Mouse (Mus musculus): ENCODE measurements around the gene Dbr1.
"Not testable (repeated sequence)": the region's sequence is repeated elsewhere in the genome, so short reads cannot be mapped to it uniquely, and the experiment has no call there.

Dbr1 gene

DNA sequence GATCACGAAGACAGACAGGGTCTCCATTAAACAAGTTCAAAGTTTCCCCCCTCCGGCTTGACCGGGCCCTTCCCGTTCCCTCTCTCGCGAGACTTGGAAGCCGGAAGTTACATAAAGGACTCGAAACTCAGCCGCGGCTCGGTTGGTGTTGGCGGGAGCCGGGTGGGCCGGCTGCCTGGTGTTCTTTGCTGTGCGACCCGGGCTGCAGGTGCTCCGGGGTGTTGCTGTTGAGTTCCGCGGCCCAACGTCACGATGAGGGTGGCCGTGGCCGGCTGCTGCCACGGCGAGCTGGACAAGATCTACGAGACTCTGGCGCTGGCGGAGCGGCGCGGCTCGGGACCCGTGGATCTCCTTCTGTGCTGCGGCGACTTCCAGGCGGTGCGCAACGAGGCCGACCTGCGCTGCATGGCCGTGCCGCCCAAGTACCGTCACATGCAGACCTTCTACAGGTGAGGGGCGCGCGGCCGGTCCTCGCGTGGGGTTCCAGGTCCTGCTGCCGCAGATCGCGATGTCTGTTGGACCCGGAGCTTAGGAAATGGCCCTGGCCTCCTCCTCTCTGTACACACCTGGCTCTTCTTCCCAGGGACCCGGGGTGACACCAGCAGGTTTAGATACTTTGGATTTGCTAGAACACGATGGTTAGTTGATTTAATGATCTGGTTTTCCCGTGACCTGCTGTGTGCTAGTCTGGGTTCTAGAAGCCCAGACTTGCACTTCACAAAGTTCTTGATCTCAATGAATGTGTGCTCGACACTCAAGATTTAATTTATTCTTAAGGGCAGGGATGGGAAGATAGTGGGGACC is at the start of gene Dbr1:
Gene Dbr1 (plus strand): TSS at position 123 of the 804 bp plus-strand sequence.
- DNase-seq, result peak; percentile 93

DNA sequence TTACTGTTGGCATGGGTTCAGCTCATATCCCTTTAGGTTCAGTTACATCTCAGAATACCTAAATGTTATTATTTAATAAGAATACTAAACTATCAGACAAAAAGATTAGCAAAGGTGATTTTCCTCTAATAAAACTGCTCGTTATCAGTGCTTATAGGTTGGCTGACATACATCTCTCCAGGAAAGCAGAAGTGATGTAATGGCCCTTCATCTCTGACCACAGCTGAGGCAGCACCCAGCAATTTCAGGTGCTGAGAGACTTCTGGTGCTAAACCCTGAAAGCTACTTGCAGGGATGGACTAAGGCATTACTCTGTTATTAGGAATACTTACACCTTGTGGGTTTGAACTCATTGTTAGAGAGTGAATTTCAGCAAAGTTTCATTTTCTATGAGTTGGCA is 43.7 kb upstream of the Dbr1 start:
- DNase-seq, result no peak

DNA sequence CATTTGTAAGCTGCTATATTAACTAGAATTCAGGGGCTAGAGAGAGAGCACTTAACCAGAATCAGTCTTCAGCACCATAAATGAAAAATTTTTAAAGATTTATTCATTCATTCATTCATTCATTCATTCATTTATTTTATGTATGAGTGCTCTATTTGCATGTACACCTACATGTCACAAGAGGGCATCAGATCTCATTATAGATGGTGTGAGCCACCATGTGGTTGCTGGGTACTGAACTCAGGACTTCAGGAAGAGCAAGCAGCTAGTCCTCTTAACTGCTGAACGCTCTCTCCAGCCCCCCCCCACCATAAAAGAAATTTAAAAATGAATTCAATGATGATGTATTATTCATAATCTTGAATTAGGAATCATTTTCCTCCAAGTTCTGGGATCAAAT is 29.3 kb upstream of the Dbr1 start:
- DNase-seq, result no peak

DNA sequence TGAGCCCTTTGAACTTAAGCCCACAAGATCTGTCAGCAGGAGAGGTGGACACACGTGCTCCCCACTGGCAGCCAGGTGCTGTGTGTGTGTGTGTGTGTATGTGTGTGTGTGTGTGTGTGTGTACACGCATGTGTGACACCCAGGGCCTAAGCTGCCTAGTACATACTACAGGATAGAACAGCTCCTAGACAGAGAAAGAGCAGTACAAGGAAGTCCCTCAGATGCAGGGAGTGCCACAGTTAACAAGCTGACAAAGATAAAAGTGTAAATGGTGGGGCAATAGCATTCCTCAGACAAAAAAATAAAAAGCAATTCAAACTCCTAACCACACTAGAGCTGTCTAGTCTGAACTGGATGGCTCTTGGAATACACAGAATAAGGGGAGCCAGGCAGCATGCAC is 23.5 kb upstream of the Dbr1 start:
- DNase-seq, result no peak

DNA sequence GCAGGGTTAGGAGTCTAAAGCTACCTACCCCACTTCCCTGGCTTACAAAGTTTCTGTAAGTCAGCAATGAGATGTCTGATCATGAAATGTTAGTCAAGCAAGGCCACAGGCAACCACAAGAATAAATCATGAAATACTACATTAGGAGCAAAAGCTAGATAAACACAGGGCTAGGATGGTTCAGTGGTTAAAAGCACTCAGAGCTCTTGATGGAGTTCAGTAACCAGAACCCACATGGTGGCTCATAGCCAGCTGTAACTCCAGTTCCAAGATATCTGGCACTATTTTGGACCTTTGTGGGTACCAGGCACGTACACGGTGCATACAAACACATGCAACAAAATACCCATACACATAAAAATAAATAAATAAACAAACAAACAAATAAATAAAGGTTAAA is 22.6 kb upstream of the Dbr1 start:
- no peak for DNase-seq

DNA sequence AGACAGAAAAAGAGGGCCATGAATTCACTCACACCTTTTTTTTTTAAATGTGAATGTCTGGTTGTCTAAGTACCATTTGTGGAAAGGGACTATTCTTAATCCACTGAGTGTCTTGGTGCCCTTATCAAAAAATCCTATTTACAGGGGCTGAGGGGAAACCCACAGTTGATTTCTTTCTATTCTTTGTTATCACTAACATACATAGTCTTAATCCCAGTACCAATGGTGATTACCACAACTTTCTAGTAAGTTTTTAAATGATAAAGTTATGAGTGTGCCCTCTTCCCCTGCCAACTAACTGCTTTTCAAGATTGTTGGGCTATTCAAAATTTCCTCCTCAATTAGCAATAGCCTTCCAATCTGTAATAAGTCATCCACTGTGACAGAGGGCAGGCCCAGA is 21.5 kb upstream of the Dbr1 start:
- DNase-seq, result no peak

DNA sequence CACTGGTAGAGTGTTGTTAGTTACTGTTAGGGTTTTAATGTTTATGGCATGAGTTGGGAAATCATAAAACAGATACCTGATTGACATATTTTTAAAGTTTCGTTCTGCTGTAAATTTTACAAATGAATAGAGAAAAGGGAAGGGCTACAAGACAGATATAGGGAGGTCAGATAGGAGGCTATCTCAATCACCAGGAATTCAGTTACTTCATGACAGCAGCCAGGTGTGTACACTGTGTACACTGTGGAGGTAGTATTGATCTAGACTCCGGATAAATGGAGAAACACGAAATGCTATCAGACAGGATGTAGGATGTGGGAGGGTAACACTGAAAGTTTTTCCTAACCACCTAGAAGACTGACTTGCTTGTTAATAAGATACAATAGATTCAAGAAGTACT is 20.3 kb upstream of the Dbr1 start:
- DNase-seq, result no peak

DNA sequence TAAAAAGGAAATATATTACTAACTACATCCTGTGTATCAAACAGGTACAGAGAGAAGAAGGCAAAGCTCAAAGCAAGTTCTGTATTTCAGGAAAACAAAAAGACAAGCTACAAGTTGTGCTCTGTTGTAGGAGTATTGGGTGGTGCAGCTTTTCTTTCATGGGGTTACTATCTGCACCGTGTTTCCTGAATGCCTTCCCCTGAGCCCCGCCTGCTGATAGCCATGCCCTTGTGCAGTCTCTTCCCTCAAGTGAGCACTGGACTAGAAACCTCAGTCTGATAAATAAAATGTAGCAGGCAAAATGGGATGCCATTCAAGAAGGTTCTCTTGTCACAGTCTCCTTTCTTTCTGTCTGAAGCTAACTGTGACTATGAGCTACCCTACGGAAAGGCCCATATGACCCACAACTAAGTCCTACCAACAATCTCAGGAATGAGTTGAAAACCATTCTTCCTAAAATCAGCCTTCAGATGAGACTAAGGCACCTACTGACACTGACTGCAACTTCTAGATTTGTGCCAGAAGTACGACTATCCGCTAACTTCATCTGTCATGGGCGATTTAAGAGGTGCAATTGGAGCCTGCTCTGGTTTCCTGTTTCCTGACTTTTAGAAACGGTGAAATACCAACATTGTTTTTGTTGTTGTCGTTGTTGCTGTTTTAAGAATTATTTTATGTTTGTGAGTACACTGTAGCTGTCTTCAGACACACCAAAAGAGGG is 17.9 kb upstream of the Dbr1 start:
- DNase-seq, result no peak

DNA sequence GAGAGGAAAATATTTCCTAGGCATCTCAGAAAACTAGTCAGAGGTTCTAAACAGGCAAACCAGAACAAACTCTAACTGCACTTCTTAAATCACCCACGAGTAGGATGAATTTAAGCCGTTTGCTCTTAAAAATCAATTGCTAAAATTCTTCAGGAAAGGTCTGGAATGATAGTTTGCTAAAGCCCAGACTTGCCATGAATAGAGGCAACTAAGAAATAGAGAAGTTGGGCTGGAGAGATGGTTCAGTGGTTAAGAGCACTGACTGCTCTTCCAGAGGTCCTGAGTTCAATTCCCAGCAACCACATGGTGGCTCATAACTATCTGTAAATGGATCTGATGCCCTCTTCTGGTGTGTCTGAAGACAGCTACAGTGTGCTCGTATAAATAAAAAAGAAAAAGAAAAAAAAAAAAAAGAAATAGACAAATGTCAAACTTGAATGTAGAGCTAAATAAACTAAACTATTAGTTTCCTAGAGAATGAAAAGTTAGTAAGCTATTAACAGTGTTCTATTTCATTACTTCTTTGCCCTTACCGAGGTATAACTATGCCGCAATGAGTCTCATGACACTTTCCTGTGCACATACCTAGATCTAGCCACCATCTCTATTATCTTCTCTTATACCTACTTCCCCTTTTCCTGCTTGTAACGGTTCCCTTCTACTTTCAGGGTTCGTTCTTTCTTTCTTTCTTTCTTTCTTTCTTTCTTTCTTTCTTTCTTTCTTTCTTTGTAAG is 16.6 kb upstream of the Dbr1 start:
- no peak for DNase-seq

DNA sequence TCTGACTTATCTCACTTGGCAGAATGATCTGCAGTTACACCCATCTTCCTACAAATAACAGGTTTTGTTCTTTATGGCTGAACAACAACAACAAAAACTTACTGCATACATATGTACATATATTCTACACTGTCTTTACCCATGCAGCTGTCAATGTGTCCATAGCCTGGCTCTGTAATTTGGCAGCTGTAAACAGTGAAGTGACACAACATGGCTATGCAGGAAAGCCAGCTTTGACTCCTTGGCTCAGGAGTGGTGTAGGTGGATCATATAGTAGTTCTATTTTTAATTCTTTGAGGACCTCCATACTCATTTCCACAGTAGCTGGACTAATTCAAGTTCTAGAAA is 16.1 kb upstream of the Dbr1 start:
- DNase-seq, result no peak

DNA sequence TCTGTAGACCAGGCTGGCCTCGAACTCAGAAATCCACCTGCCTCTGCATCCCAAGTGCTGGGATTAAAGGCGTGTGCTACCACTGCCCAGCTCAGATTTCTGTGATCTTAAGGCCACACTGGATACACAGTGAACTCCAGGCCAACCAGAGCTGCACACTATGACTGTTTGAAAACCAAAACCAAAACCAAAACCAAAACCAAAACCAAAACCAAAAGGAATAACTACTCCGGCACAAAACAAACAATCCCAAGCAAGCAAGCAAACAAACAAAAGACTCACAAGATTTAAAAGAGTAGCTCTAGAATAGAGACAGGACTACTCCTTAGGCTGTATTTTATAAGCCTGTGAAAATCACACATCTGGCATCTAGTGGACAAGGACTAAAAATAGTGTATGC is 15.2 kb upstream of the Dbr1 start:
- no peak for DNase-seq

DNA sequence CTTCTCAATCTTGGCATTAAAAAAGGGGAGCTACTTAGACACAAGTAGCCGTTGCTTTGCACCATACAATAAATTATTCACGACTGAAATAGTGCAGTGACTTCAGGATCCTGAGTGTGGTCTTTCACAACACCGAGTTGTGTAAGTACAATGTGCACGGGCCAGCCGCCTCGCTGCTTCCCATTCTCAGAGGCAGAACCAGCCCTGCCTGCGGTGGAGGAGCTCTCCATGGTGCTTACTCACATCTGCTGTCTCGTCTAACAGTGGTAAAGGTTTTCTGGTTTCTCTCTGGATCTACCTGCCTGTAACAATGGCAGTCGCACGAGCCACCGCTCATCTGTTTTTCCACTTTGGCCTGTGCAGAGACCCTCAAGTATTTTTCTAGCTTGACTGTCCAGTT is 11.9 kb upstream of the Dbr1 start:
- DNase-seq, result no peak

DNA sequence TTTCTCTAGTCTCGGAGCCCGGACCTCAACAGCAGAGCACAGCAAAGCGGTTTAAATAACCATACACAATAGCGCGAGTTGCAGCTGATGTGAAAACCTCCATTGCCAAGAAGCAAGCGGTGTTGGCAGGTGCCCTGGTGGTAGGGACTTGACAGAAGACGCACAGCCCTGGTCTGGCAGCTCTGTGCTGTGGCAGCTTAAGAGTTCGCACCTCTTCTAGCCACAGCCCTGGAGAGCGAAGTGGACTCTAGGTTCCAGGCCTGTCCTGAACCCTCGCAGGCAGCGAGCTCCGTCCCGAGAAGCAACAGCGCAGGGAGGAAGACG is 7.6 kb upstream of the Dbr1 start:
- no peak for DNase-seq

DNA sequence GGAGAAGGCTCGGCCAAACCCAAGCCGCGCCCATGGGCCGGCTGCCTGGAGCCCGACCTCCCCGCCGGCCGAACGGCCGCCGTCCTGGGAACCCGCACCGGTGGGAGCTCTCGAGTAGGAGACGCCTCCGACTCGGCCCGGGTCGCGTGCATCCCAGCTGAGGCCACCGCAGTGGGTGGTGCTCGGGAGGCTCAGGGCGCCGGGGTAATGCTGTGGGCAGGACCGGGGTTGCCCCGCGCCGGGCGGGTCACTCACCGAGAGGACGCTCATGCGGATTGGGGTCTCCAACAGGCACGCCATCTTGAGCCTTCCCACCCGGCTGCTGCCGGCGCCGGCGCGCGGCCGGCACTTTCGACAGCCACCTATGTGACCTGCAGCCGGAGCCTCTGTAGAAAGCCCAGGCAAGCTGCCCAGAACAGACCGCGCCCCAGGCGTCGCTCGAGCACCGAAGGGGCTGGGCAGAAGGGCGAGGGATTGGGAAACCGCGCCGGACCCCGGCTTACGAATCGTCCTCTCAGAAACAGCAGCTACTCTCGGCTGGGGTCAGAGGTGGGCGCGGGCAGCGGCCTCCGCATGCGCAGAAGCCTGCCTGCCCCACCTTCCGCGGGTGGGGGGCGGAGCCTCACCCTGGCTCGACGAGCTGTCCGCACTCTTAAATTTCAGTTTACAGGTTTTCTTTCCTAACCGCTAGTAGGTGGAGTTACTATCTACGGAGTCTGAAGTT is 7.1 kb upstream of the Dbr1 start, which contains the start of gene Armc8:
Gene Armc8 (minus strand): TSS at position 553 of the 724 bp plus-strand sequence.
- DNase-seq, result peak; percentile 92

DNA sequence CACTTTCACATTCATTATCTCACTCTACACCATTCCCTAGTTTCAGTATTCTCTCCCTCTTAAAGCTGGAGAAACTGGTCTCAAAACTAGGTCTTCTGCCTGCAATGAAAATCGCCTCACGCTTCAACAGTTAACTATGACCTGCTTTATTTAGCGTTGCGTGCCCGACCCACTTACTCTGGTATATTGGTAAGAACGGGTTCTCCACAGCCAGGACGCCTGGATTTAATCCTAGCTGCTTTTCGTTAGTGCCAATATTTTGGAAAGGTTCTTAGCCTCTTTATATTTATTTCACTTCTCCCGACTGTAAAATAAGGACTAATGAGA is 6.6 kb upstream of the Dbr1 start:
- no peak for DNase-seq

DNA sequence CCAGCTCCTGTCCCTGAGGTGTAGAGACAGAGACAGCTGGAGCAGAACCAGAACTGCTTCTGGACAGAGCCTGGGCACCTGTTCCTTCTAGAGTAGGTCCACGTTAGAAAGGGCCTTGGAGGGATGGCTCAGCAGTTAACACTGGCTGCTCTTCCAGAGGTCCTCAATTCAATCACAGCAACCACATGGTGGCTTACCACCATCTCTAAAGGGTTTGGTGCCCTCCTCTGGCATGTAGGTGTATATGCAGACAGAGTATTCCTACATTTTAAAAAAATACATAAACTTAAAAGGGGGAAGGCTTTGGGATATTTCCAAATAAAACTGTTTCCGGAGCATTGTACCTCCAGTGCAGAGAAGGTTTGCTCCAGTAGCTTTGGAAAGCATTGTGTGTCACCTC is 5.1 kb downstream of the Dbr1 start:
- no peak for DNase-seq

DNA sequence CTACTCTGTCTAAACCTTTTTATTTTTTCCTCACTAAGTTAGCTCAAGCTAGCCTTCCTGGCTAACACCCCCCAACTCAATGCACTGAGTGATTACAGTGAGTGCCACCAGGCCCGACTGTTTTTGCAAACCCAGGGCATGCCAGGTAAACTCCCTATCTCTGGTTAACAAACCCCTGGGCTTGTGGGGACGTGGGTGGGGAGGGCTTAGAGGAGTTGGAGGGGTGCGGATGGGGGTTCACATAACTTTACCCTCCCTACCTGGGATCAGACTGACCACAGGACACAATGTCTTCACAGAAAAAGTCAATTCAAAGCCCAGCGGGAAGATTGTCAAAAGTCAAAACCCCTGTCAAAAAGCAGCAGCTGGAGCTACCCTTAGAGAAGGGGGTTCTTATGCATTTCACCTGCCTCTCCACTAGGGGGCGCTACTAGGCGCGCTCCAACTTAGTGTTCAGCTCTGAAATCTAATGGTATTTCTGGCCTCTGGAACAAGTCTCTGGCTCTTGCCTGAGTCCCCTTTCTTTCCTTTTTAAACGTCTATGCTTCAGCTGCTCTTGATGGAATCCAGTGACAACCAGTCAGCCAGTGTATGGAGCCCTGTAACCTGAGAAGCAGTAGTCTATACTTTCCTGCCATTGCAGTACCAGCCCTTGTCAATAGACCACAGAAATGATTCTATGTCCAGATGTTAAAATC is 12.1 kb downstream of the Dbr1 start:
- DNase-seq, result peak; percentile 31

DNA sequence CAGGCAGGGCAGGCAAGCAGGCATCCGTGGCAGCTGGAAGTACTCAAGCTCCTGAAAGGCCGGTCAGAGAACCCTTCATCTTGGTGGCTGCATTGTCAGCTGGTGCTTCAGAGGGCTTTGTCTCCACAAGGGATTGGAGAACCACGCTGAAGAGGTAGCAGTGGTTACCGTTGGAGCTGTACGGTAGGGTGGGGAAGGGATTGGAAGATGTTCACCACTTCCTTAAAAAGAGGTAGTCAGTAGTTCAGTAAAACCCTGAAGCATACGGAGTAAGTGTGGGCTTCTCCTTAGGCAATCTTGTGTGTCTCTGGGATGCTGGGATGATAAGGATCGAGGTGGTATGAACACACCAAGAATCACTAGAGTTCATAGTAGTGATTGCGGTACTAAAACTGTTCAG is 15.5 kb downstream of the Dbr1 start:
- no peak for DNase-seq

DNA sequence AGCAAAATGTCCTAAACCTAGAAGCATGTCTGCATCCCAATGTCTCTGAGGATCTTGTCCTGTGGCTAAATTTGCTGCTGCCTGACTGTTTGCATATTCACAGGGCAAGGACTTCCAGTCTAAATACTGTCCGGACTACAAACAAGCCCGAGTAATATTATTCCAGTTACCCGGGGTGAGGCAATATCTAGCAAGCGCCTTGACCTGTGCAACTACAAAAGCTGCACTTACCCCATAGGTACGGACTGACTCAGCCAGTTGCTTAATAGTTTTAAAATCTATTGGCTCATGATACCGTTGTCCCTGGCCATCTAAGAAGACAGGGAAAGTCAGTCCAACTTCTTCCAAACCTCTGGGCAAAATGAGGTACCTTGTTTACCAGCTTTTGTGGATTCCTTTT is 23.5 kb downstream of the Dbr1 start:
- not testable (repeated sequence) for DNase-seq

DNA sequence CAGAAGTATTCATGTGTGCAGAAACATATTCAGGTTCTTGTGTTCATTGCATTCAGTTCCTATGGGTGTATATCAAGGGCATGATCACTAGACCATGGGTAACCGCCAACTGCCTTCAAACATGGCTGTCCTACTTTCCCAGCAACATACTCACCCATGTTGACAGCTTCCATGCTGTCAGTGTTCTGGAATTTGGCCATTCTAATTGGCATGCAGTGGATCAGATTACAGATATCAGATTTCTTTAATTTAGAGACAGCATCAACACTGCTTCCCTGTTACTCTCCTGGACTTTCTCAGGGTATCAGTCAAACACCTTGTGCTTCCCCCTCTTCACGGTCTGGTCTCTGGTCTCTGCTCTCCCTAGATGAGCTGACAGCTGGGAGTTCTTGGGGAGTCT is 28.0 kb downstream of the Dbr1 start:
- no peak for DNase-seq

DNA sequence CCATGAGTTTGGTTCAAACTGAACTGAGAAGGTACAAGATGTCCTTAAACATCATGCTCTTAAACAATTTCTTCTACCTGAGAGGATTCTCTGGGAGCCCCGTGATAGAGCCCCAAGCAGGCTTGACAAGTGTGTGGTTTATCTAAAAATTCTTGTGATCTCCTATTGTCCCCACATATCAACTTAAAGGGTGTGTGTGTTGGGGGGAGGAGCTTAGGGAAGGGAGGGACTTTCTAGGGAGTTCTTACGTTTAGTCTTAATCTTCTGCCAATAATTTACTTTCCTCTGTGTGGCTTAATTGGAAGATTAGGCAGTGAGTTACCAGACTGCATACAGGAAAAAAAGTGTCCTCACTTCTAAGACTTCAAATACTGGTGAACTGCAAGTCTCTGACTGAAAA is 36.6 kb downstream of the Dbr1 start, which contains the start of gene A4gnt:
Gene A4gnt (plus strand): TSS at position 301 of the 400 bp plus-strand sequence.
- no peak for DNase-seq

DNA sequence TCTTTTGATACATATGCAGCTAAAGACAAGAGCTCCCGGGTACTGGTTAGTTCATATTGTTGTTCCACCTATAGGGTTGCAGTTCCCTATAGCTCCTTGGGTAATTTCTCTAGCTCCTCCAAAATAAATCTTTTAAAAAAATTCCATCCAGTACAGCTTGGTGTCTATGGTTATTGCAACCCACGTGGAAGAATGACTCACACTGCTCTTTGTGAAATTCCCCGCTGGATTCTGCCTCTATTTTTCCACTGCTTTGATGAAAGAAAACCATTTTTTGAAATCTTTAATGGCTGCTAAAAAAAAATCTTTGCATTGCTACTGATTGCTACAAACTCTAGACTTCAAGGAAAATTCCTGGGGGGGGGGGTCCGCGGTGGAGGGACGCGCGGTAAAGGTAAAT is 44.1 kb downstream of the Dbr1 start:
- no peak for DNase-seq

DNA sequence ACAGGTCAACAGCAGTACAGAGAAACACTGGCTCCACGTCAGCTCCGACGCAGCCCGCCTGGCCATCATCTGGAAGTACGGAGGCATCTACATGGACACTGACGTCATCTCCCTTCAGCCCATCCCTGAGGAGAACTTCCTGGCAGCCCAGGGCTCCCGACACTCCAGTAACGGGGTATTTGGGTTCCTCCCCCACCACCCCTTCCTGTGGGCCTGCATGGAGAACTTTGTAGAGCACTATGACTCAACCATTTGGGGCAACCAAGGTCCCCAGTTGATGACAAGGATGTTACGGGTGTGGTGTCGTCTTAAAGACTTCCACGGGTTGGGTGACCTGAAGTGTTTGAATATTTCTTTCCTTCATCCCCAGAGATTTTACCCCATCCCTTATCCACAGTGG is 44.6 kb downstream of the Dbr1 start:
- no peak for DNase-seq
